Mouse (Mus musculus): ENCODE measurements around the gene Phlda3. TPM values are rescaled to one million over a fixed set of nuclear protein-coding genes. Genes with fewer than 3 reads are reported as not detected.

Gene Phlda3
- polyA plus RNA-seq, 1 experiment from 2014 or later = 33.0 TPM

- Histone ChIP-seq H3K4me2 (ENCODE audit: low read length) (no peak overlapping the region), H3K27ac (ENCODE audit: low read length) (no peak overlapping the region), H3K27me3 (ENCODE audit: control insufficient read depth, insufficient read depth, low read depth, low read length) (no peaks in the 10 kb centered on the region), H3K4me3 (ENCODE audit: low read depth, low read length) (no peak overlapping the region), H3K9me3 (replicated peaks; ENCODE audit: control insufficient read depth, low read length, poor library complexity, severe bottlenecking) (no peaks in the 10 kb centered on the region), H3K4me1 (ENCODE audit: control insufficient read depth, insufficient read depth, low read length) (no peaks in the 10 kb centered on the region), H3K36me3 (ENCODE audit: control insufficient read depth, insufficient read depth, low read length) (no peaks in the 10 kb centered on the region), H3K9ac (ENCODE audit: low read depth, low read length) (no peak overlapping the region)
- peak; percentile 98 for ATAC-seq
- WGBS = 12% methylated on average over 10 of the region's 10 CpGs
These were observed 13.1 kb upstream of the Phlda3 start for GRCm38 (mm10) chr1:135752737-135753348.

GRCm38 (mm10) chr1:135755287-135755686 lies 10.6 kb upstream of the Phlda3 start:
- Histone ChIP-seq H3K9ac (ENCODE audit: low read depth, low read length) (no peak overlapping the region), H3K9me3 (replicated peaks; ENCODE audit: control insufficient read depth, low read length, poor library complexity, severe bottlenecking) (no peaks in the 10 kb centered on the region), H3K4me2 (ENCODE audit: low read length) (no peak overlapping the region), H3K27me3 (ENCODE audit: control insufficient read depth, insufficient read depth, low read depth, low read length) (no peaks in the 10 kb centered on the region), H3K4me3 (ENCODE audit: low read depth, low read length) (no peak overlapping the region), H3K36me3 (ENCODE audit: control insufficient read depth, insufficient read depth, low read length) (no peaks in the 10 kb centered on the region), H3K4me1 (ENCODE audit: control insufficient read depth, insufficient read depth, low read length) (no peaks in the 10 kb centered on the region), H3K27ac (ENCODE audit: low read length) (no peak overlapping the region)
- ATAC-seq = no peak
- 70% methylated on average over 9 of the region's 9 CpGs for WGBS

- Histone ChIP-seq H3K4me1 (ENCODE audit: control insufficient read depth, insufficient read depth, low read length) (no peaks in the 10 kb centered on the region), H3K4me3 (ENCODE audit: low read depth, low read length) (no peak overlapping the region), H3K36me3 (ENCODE audit: control insufficient read depth, insufficient read depth, low read length) (no peaks in the 10 kb centered on the region), H3K9ac (ENCODE audit: low read depth, low read length) (no peak overlapping the region), H3K4me2 (ENCODE audit: low read length) (no peak overlapping the region), H3K27me3 (ENCODE audit: control insufficient read depth, insufficient read depth, low read depth, low read length) (no peaks in the 10 kb centered on the region), H3K9me3 (replicated peaks; ENCODE audit: control insufficient read depth, low read length, poor library complexity, severe bottlenecking) (no peaks in the 10 kb centered on the region), H3K27ac (ENCODE audit: low read length) (no peak overlapping the region)
- WGBS = 86% methylated on average over 3 of the region's 3 CpGs
- no peak for ATAC-seq
These were observed 10.0 kb upstream of the Phlda3 start for GRCm38 (mm10) chr1:135755913-135756312.

GRCm38 (mm10) chr1:135757287-135757686 lies 8.6 kb upstream of the Phlda3 start:
- 78% methylated on average over 8 of the region's 8 CpGs for WGBS
- no peaks in the 10 kb centered on the region for H3K27me3 ChIP-seq (ENCODE audit: control insufficient read depth, insufficient read depth, low read depth, low read length)

GRCm38 (mm10) chr1:135759685-135760084 lies 6.2 kb upstream of the Phlda3 start:
- Histone ChIP-seq H3K9me3 (replicated peaks; ENCODE audit: control insufficient read depth, low read length, poor library complexity, severe bottlenecking) (no peaks in the 10 kb centered on the region), H3K4me2 (ENCODE audit: low read length) (no peak overlapping the region), H3K27me3 (ENCODE audit: control insufficient read depth, insufficient read depth, low read depth, low read length) (no peaks in the 10 kb centered on the region; the same call in 1 of the 2 replicates), H3K27ac (ENCODE audit: low read length) (no peak overlapping the region), H3K4me1 (ENCODE audit: control insufficient read depth, insufficient read depth, low read length) (no peaks in the 10 kb centered on the region), H3K4me3 (ENCODE audit: low read depth, low read length) (no peak overlapping the region), H3K9ac (ENCODE audit: low read depth, low read length) (no peak overlapping the region), H3K36me3 (ENCODE audit: control insufficient read depth, insufficient read depth, low read length) (no peaks in the 10 kb centered on the region)
- no peak for ATAC-seq
- 33% methylated on average over 4 of the region's 4 CpGs for WGBS

More at GRCm38 (mm10) chr1:135757287-135757686, 8.6 kb upstream of the Phlda3 start:
- ATAC-seq = no peak
- H3K9me3 ChIP-seq (replicated peaks; ENCODE audit: control insufficient read depth, low read length, poor library complexity, severe bottlenecking) = no peaks in the 10 kb centered on the region
- no peak overlapping the region for H3K4me2 ChIP-seq (ENCODE audit: low read length)
- no peak overlapping the region for H3K4me3 ChIP-seq (ENCODE audit: low read depth, low read length)
- H3K9ac ChIP-seq (ENCODE audit: low read depth, low read length) = no peak overlapping the region
- no peaks in the 10 kb centered on the region for H3K36me3 ChIP-seq (ENCODE audit: control insufficient read depth, insufficient read depth, low read length)
- H3K27ac ChIP-seq (ENCODE audit: low read length) = no peak overlapping the region
- no peaks in the 10 kb centered on the region for H3K4me1 ChIP-seq (ENCODE audit: control insufficient read depth, insufficient read depth, low read length)

GRCm38 (mm10) chr1:135760216-135760615 lies 5.7 kb upstream of the Phlda3 start:
- H3K4me1 ChIP-seq (ENCODE audit: control insufficient read depth, insufficient read depth, low read length) = no peaks in the 10 kb centered on the region
- H3K36me3 ChIP-seq (ENCODE audit: control insufficient read depth, insufficient read depth, low read length) = no peaks in the 10 kb centered on the region
- no peak overlapping the region for H3K9ac ChIP-seq (ENCODE audit: low read depth, low read length)
- H3K4me2 ChIP-seq (ENCODE audit: low read length) = no peak overlapping the region
- H3K27me3 ChIP-seq (ENCODE audit: control insufficient read depth, insufficient read depth, low read depth, low read length) = no peaks in the 10 kb centered on the region; the same call in 1 of the 2 replicates
- no peak overlapping the region for H3K27ac ChIP-seq (ENCODE audit: low read length)
- no peak overlapping the region for H3K4me3 ChIP-seq (ENCODE audit: low read depth, low read length)
- ATAC-seq = no peak
- 71% methylated on average over 8 of the region's 8 CpGs for WGBS
- H3K9me3 ChIP-seq (replicated peaks; ENCODE audit: control insufficient read depth, low read length, poor library complexity, severe bottlenecking) = no peaks in the 10 kb centered on the region

GRCm38 (mm10) chr1:135761728-135762127 lies 4.2 kb upstream of the Phlda3 start:
- Histone ChIP-seq H3K27me3 (ENCODE audit: control insufficient read depth, insufficient read depth, low read depth, low read length) (no peaks in the 10 kb centered on the region; the same call in 1 of the 2 replicates), H3K9me3 (replicated peaks; ENCODE audit: control insufficient read depth, low read length, poor library complexity, severe bottlenecking) (no peaks in the 10 kb centered on the region), H3K4me2 (ENCODE audit: low read length) (no peak overlapping the region), H3K4me3 (ENCODE audit: low read depth, low read length) (no peak overlapping the region), H3K9ac (ENCODE audit: low read depth, low read length) (no peak overlapping the region), H3K4me1 (ENCODE audit: control insufficient read depth, insufficient read depth, low read length) (peaks cover 7% of the 10 kb centered on the region; the same call in 1 of the 2 replicates), H3K27ac (ENCODE audit: low read length) (no peak overlapping the region), H3K36me3 (ENCODE audit: control insufficient read depth, insufficient read depth, low read length) (no peaks in the 10 kb centered on the region)
- 89% methylated on average over 5 of the region's 5 CpGs for WGBS
- no peak for ATAC-seq

- 81% methylated on average over 9 of the region's 9 CpGs for WGBS
These were observed 2.3 kb upstream of the Phlda3 start for GRCm38 (mm10) chr1:135763503-135764205.

GRCm38 (mm10) chr1:135764206-135764528 lies 1.8 kb upstream of the Phlda3 start:
- no peak for ATAC-seq
- peaks cover 19% of the 10 kb centered on the region for H3K4me1 ChIP-seq (ENCODE audit: control insufficient read depth, insufficient read depth, low read length)
- H3K27ac ChIP-seq (ENCODE audit: low read length) = no peak overlapping the region

More at GRCm38 (mm10) chr1:135763503-135764205, 2.3 kb upstream of the Phlda3 start:
- H3K27ac ChIP-seq (ENCODE audit: low read length) = no peak overlapping the region
- H3K4me2 ChIP-seq (ENCODE audit: low read length) = no peak overlapping the region
- H3K4me1 ChIP-seq (ENCODE audit: control insufficient read depth, insufficient read depth, low read length) = peaks cover 19% of the 10 kb centered on the region
- no peak overlapping the region for H3K9ac ChIP-seq (ENCODE audit: low read depth, low read length)
- H3K27me3 ChIP-seq (ENCODE audit: control insufficient read depth, insufficient read depth, low read depth, low read length) = no peaks in the 10 kb centered on the region; the same call in 1 of the 2 replicates
- no peak for ATAC-seq
- 0 out of 2 replicates have a peak, but pooled peaks cover 2% of the 10 kb centered on the region for H3K36me3 ChIP-seq (ENCODE audit: control insufficient read depth, insufficient read depth, low read length)
- no peak overlapping the region for H3K4me3 ChIP-seq (ENCODE audit: low read depth, low read length)
- H3K9me3 ChIP-seq (replicated peaks; ENCODE audit: control insufficient read depth, low read length, poor library complexity, severe bottlenecking) = no peaks in the 10 kb centered on the region

More at GRCm38 (mm10) chr1:135764206-135764528, 1.8 kb upstream of the Phlda3 start:
- Histone ChIP-seq H3K4me2 (ENCODE audit: low read length) (no peak overlapping the region), H3K9ac (ENCODE audit: low read depth, low read length) (no peak overlapping the region), H3K36me3 (ENCODE audit: control insufficient read depth, insufficient read depth, low read length) (0 out of 2 replicates have a peak, but pooled peaks cover 2% of the 10 kb centered on the region), H3K4me3 (ENCODE audit: low read depth, low read length) (no peak overlapping the region), H3K9me3 (replicated peaks; ENCODE audit: control insufficient read depth, low read length, poor library complexity, severe bottlenecking) (no peaks in the 10 kb centered on the region), H3K27me3 (ENCODE audit: control insufficient read depth, insufficient read depth, low read depth, low read length) (no peaks in the 10 kb centered on the region; the same call in 1 of the 2 replicates)
- 77% methylated on average over 2 of the region's 2 CpGs for WGBS
